14 mouse cellular contexts compared by ENCODE assay signal in the genomic region with DNA sequence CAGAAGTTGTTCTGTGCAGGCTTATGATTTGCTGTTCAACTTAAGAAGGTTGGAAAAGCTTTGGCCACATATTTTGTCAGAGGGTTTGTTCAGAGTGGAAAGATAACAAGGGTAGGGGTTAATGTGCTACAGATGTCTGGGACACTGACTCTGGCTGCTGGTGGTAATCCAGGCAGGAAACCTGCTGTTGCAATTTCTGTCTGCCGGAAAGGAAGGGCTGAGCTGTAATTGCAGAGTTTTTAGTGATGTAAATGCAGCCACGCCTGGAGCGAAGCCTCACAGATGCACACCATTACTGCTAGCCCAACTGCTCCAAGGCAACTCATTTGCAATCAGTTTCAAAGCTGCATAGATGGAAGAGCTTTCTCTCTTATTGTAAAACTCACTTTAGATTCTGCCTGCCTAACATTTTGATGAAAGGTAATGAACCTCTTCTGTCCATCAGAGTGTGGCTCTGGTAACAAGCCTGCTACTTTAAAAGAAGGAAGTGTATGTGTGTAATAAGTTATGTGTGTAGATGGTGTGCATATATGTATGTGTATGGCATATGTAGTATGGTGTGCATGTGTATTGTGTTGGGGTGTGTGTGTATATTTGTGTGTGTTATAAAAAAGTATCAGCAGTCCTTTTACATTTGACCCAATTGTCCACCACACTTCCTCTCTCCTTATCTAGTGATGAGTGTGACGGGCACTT.
DNase-seq lines count a peak whose midpoint lies in the region; ATAC-seq and TF ChIP-seq lines count a peak whose summit lies in the region.
"Had no signal": no experiment of that assay in that cellular context is flagged by ENCODE, and none has a peak within 500 bp of the region (broad histone marks: within the 10 kb centered on the region; RNA-seq: fewer than 3 reads in every experiment).

No protein-coding gene starts in this region.

- no peak overlapping the region for H3K9ac ChIP-seq in embryonic facial prominence, embryonic 14.5 days (ENCODE audit: low read depth, low read length)
- H3K9ac ChIP-seq: kidney, embryonic 15.5 days; liver, embryonic 15.5 days had no signal

- no peaks in the 10 kb centered on the region for H3K27me3 ChIP-seq in embryonic facial prominence, embryonic 14.5 days (replicated peaks; ENCODE audit: control insufficient read depth, insufficient read depth, low read length)
- H3K27me3 ChIP-seq: kidney, embryonic 15.5 days; liver, embryonic 15.5 days had no signal

- ATAC-seq in embryonic facial prominence, embryonic 14.5 days (ENCODE audit: low read depth): 0 out of 2 replicates have a peak, but pooled peaks have one; percentile 26
- ATAC-seq in megakaryocyte progenitor cell, adult 5-6 weeks (replicated peaks; ENCODE audit: poor library complexity): peak; percentile 92

- no peak for TF ChIP-seq POLR2A in lung, adult 2 months (IDR thresholded peaks at IDR 0.05; ENCODE audit: borderline replicate concordance, extremely low read depth, low read depth, low read length)

- no peak overlapping the region for H3K4me2 ChIP-seq in embryonic facial prominence, embryonic 14.5 days (ENCODE audit: low read depth, low read length)
- H3K4me2 ChIP-seq: kidney, embryonic 15.5 days; liver, embryonic 15.5 days had no signal

- H3K4me1 ChIP-seq in lung, adult 2 months (ENCODE audit: control insufficient read depth, insufficient read depth, low read length): no peaks in the 10 kb centered on the region
- H3K4me1 ChIP-seq in embryonic facial prominence, embryonic 14.5 days (ENCODE audit: control insufficient read depth, insufficient read depth, low read length): no peaks in the 10 kb centered on the region
- H3K4me1 ChIP-seq: kidney, embryonic 15.5 days; liver, embryonic 15.5 days had no signal

- no peak overlapping the region for H3K27ac ChIP-seq in embryonic facial prominence, embryonic 14.5 days (replicated peaks; ENCODE audit: low read depth, low read length)
- H3K27ac ChIP-seq: gastrocnemius, adult 2 months; heart, adult 2 months; kidney, embryonic 15.5 days; liver, embryonic 15.5 days had no signal

- no peaks in the 10 kb centered on the region; the same call in 1 of the 2 replicates for H3K9me3 ChIP-seq in embryonic facial prominence, embryonic 14.5 days (ENCODE audit: control insufficient read depth, low read length)
- H3K9me3 ChIP-seq: kidney, embryonic 15.5 days; liver, embryonic 15.5 days had no signal

- no peaks in the 10 kb centered on the region for H3K36me3 ChIP-seq in embryonic facial prominence, embryonic 14.5 days (ENCODE audit: control insufficient read depth, insufficient read depth, low read length)
- H3K36me3 ChIP-seq: kidney, embryonic 15.5 days; liver, embryonic 15.5 days had no signal

- no peak overlapping the region for H3K4me3 ChIP-seq in lung, adult 2 months (replicated peaks; ENCODE audit: extremely low read depth, low read depth, low read length)
- H3K4me3 ChIP-seq in embryonic facial prominence, embryonic 14.5 days (ENCODE audit: low read depth, low read length): no peak overlapping the region
- H3K4me3 ChIP-seq: gastrocnemius, adult 2 months; heart, adult 2 months; kidney, embryonic 15.5 days; liver, embryonic 15.5 days had no signal

- no peak for TF ChIP-seq CTCF in lung, adult 2 months (IDR thresholded peaks at IDR 0.05; ENCODE audit: insufficient read depth, low read length)

- DNase-seq in embryo, embryonic 10 days (ENCODE audit: low spot score): peak; percentile 49
- no peak for DNase-seq in embryo, embryonic 9.5 days (ENCODE audit: extremely low spot score)
- DNase-seq in lung, postnatal 36 days: peak; percentile 17
- no peak for DNase-seq in lung, adult 2 months
- peak; percentile 50 for DNase-seq in embryonic facial prominence, embryonic 14.5 days (ENCODE audit: low spot score)
- no peak for DNase-seq in MN1 (ENCODE audit: low spot score)
- DNase-seq in cerebellum, adult 18-20 months: no peak
- DNase-seq: cerebellum, adult 8-10 months; gastrocnemius, adult 2 months; thymus, adult 18-20 months had no signal

- 41% methylated on average over 4 of the region's 4 CpGs for WGBS in lung, adult 2 months
- WGBS in embryonic facial prominence, embryonic 14.5 days: 27% methylated on average over 4 of the region's 4 CpGs

Comparison
In these comparisons a context has a peak if more than half of its experiments do, and no peak if none do; other contexts are left out.
1. DNase-seq: peak in embryo, embryonic 10 days (single experiment), lung, postnatal 36 days (single experiment) and embryonic facial prominence, embryonic 14.5 days (single experiment); none in embryo, embryonic 9.5 days (single experiment), lung, adult 2 months (single experiment), MN1 (single experiment) and cerebellum, adult 18-20 months (0 of 2).